Mouse (Mus musculus) hindbrain, embryonic 13.5 days (tissue): Measurements from ENCODE around the gene Gm10203. TPM values are rescaled to one million over a fixed set of nuclear protein-coding genes. Genes with fewer than 3 reads are reported as not detected.
"Not testable (repeated sequence)": the region's sequence is repeated elsewhere in the genome, so short reads cannot be mapped to it uniquely, and the experiment has no call there.

Experiments
- ATAC-seq: fragments of 200-750 bp; cut with Nextera tagmentation; 2 replicates; pipeline ENCODE4 v1.8.0; 2017; ENCODE audit warnings: moderate TSS enrichment; ENCODE audit not compliant: low FRiP score
- H3K27ac ChIP-seq: fragments of 300-500 bp; sonication (generic); 2 replicates; pipeline ENCODE4 v1.5.1; 2015; ENCODE audit warnings: inconsistent platforms, mild to moderate bottlenecking, moderate library complexity
- H3K27me3 ChIP-seq: fragments of 300-500 bp; sonication (generic); 2 replicates; pipeline ENCODE4 v1.6.1; 2015; ENCODE audit warnings: mild to moderate bottlenecking, inconsistent platforms
- H3K36me3 ChIP-seq: fragments of 300-500 bp; sonication (generic); 2 replicates; pipeline ENCODE4 v1.6.1; 2015; ENCODE audit warnings: mild to moderate bottlenecking, inconsistent platforms
- H3K4me1 ChIP-seq: fragments of 300-500 bp; sonication (generic); replicated peaks from 2 replicates; pipeline ENCODE4 v1.6.1; 2015; ENCODE audit warnings: inconsistent platforms
- H3K4me2 ChIP-seq: fragments of 300-500 bp; sonication (generic); 2 replicates; pipeline ENCODE4 v1.6.1; 2015; ENCODE audit warnings: inconsistent platforms, mild to moderate bottlenecking, moderate library complexity
- H3K4me3 ChIP-seq: fragments of 300-500 bp; sonication (generic); 2 replicates; pipeline ENCODE4 v1.5.1; 2015; ENCODE audit warnings: mild to moderate bottlenecking, inconsistent platforms
- H3K9ac ChIP-seq: fragments of 300-500 bp; sonication (generic); 2 replicates; pipeline ENCODE4 v1.6.1; 2015; ENCODE audit warnings: mild to moderate bottlenecking, inconsistent platforms
- H3K9me3 ChIP-seq: fragments of 300-500 bp; sonication (generic); 2 replicates; pipeline ENCODE4 v1.6.1; 2016; ENCODE audit warnings: inconsistent platforms
- WGBS: fragments of 180-500 bp; shearing (Covaris S2); methylation state at CpG from one replicate; pipeline ENCODE4 v1.1.7; 2015; 5-methylcytosine and 5-hydroxymethylcytosine counted together
- polyA plus RNA-seq: library from polyadenylated mRNA; unstranded; fragments of >200 nt; fragmentation: Nextera tagmentation; extraction: Ambion mirVana; gene quantifications from 2 replicates; pipeline ENCODE4 v1.2.1, GENCODE M21; 2015

Gene Gm10203
- polyA plus RNA-seq, 1 experiment from 2014 or later = not detected

- Histone ChIP-seq H3K4me3 (no peak overlapping the region), H3K9me3 (no peaks in the 10 kb centered on the region), H3K4me1 (no peaks in the 10 kb centered on the region), H3K27me3 (no peaks in the 10 kb centered on the region), H3K9ac (no peak overlapping the region), H3K4me2 (no peak overlapping the region), H3K36me3 (peaks cover 52% of the 10 kb centered on the region), H3K27ac (no peak overlapping the region)
- 98% methylated on average over 2 of the region's 2 CpGs for WGBS
- ATAC-seq = no peak
Measured at GRCm38 (mm10) chr6:149168436-149168835, 38.5 kb downstream of the Gm10203 start.

GRCm38 (mm10) chr6:149169965-149170364 lies 40.0 kb downstream of the Gm10203 start:
- H3K4me1 ChIP-seq, H3K27me3 ChIP-seq, H3K9me3 ChIP-seq, H3K4me2 ChIP-seq, H3K4me3 ChIP-seq, H3K27ac ChIP-seq, H3K9ac ChIP-seq, ATAC-seq: not testable (repeated sequence)
- 96% methylated on average over 4 of the region's 4 CpGs for WGBS
- peaks cover 55% of the 10 kb centered on the region for H3K36me3 ChIP-seq

GRCm38 (mm10) chr6:149173831-149174625 lies 44.1 kb downstream of the Gm10203 start:
- peaks cover 8% of the 10 kb centered on the region for H3K9me3 ChIP-seq
- no peaks in the 10 kb centered on the region for H3K4me1 ChIP-seq
- 77% methylated on average over 4 of the region's 4 CpGs for WGBS
- H3K4me2 ChIP-seq = no peak overlapping the region
- no peak for ATAC-seq
- no peak overlapping the region for H3K4me3 ChIP-seq
- no peak overlapping the region for H3K27ac ChIP-seq
- no peak overlapping the region for H3K9ac ChIP-seq
- H3K36me3 ChIP-seq = peaks cover 64% of the 10 kb centered on the region
- no peaks in the 10 kb centered on the region for H3K27me3 ChIP-seq

GRCm38 (mm10) chr6:149174932-149175570 lies 45.1 kb downstream of the Gm10203 start:
- 91% methylated on average over 3 of the region's 3 CpGs for WGBS
- Histone ChIP-seq H3K9me3 (peaks cover 10% of the 10 kb centered on the region), H3K27me3 (no peaks in the 10 kb centered on the region), H3K27ac (no peak overlapping the region), H3K36me3 (peaks cover 66% of the 10 kb centered on the region), H3K9ac (no peak overlapping the region), H3K4me2 (no peak overlapping the region), H3K4me1 (no peaks in the 10 kb centered on the region), H3K4me3 (no peak overlapping the region)
- ATAC-seq = no peak

GRCm38 (mm10) chr6:149179064-149179463 lies 49.1 kb downstream of the Gm10203 start:
- no peak overlapping the region for H3K27ac ChIP-seq
- peaks cover 10% of the 10 kb centered on the region for H3K9me3 ChIP-seq
- H3K27me3 ChIP-seq = no peaks in the 10 kb centered on the region
- H3K4me3 ChIP-seq = no peak overlapping the region
- no peak overlapping the region for H3K9ac ChIP-seq
- H3K36me3 ChIP-seq = peaks cover 88% of the 10 kb centered on the region
- no peaks in the 10 kb centered on the region for H3K4me1 ChIP-seq
- ATAC-seq = no peak
- H3K4me2 ChIP-seq = no peak overlapping the region

Other genes starting within 250 kb of the Gm10203 start
- gene Caprin2, start 233.9 kb upstream of the Gm10203 start, polyA plus RNA-seq = 13.0 and 13.2 TPM in 2 replicates
- 103 and 104 TPM in 2 replicates for gene Sinhcaf, start 183.7 kb upstream of the Gm10203 start, polyA plus RNA-seq
- gene Dennd5b, start 28.5 kb upstream of the Gm10203 start, polyA plus RNA-seq = 16.3 and 16.8 TPM in 2 replicates
- gene Etfbkmt, start 9.7 kb downstream of the Gm10203 start, polyA plus RNA-seq = 7.1 and 7.4 TPM in 2 replicates
- 110 and 122 TPM in 2 replicates for gene Amn1, start 58.5 kb downstream of the Gm10203 start, polyA plus RNA-seq
- 36.1 and 36.5 TPM in 2 replicates for gene Resf1, start 179.2 kb downstream of the Gm10203 start, polyA plus RNA-seq